Mouse (Mus musculus) heart, adult 2 months (tissue): Measurements from ENCODE around the gene Hipk4. TPM values are rescaled to one million over a fixed set of nuclear protein-coding genes. Genes with fewer than 3 reads are reported as not detected.
A peak's percentile ranks its signal among the peaks of the same experiment; 100 is the strongest.

Source experiments
- DNase-seq, 2 experiments: peaks; one replicate each; pipeline ENCODE4 v3.0.0; 2021
- H3K27ac ChIP-seq: fragments of 200-600 bp; 2 replicates; pipeline ENCODE4 v1.8.1; 2022
- H3K27me3 ChIP-seq: fragments of 200-500 bp; 2 replicates; pipeline ENCODE4 v1.6.1; 2012; ENCODE audit warnings: mild to moderate bottlenecking, low read length, inconsistent platforms, mixed read lengths; ENCODE audit not compliant: control insufficient read depth, insufficient read depth
- H3K36me3 ChIP-seq: fragments of 200-500 bp; 2 replicates; pipeline ENCODE4 v1.6.1; 2012; ENCODE audit warnings: low read length, inconsistent platforms; ENCODE audit not compliant: control insufficient read depth, insufficient read depth
- H3K4me1 ChIP-seq: fragments of 200-500 bp; 2 replicates; pipeline ENCODE4 v1.6.1; 2011; ENCODE audit warnings: low read length; ENCODE audit not compliant: control insufficient read depth, insufficient read depth
- H3K4me3 ChIP-seq: fragments of 200-600 bp; 2 replicates; pipeline ENCODE4 v1.8.1; 2022
- H3K79me2 ChIP-seq: fragments of 200-500 bp; replicated peaks from 2 replicates; pipeline ENCODE4 v1.6.1; 2012; ENCODE audit warnings: mild to moderate bottlenecking, inconsistent platforms, low read length, moderate library complexity, mixed read lengths; ENCODE audit not compliant: control insufficient read depth, insufficient read depth
- H3K9ac ChIP-seq: fragments of 200-500 bp; 2 replicates; pipeline ENCODE4 v1.6.1; 2012; ENCODE audit warnings: low read depth, mild to moderate bottlenecking, control low read depth, inconsistent platforms, low read length, mixed read lengths
- CTCF ChIP-seq: fragments of 200-600 bp; IDR thresholded peaks from 2 replicates; pipeline ENCODE4 v1.8.1; 2022; ENCODE audit warnings: antibody characterized with exemption, mild to moderate bottlenecking, moderate library complexity
- EP300 ChIP-seq: fragments of 200-500 bp; IDR thresholded peaks from 2 replicates; pipeline ENCODE4 v1.6.1; 2011; ENCODE audit warnings: low read depth, low read length, control low read depth; ENCODE audit not compliant: insufficient read depth
- POLR2A ChIP-seq: fragments of 200-500 bp; IDR thresholded peaks from 2 replicates; pipeline ENCODE4 v1.6.1; 2011; ENCODE audit warnings: mild to moderate bottlenecking, low read depth, low read length, control low read depth; ENCODE audit not compliant: insufficient read depth
- WGBS: fragments of 180-500 bp; shearing (Covaris S2); methylation state at CpG from one replicate; pipeline ENCODE4 v1.1.7; 2018; 5-methylcytosine and 5-hydroxymethylcytosine counted together
- intact Hi-C: fragments of 180-260 bp; cut with DNase I; formaldehyde crosslinking; loops from one replicate; pipeline ENCODE4 v1.15.1; 2025
- polyA plus RNA-seq: library from polyadenylated mRNA; depleted of rRNA; stranded (reverse); fragments of >200 nt; gene quantifications from 2 replicates; pipeline ENCODE4 v1.2.3, GENCODE M21; 2012
- total RNA-seq, 2 experiments: library from RNA; stranded (reverse); gene quantifications; 2 replicates each; pipeline ENCODE4 v1.2.3; 2021

Gene Hipk4
- total and polyA plus RNA-seq, 3 experiments, result 0.10 to 0.21 (median 0.14) TPM

DNA sequence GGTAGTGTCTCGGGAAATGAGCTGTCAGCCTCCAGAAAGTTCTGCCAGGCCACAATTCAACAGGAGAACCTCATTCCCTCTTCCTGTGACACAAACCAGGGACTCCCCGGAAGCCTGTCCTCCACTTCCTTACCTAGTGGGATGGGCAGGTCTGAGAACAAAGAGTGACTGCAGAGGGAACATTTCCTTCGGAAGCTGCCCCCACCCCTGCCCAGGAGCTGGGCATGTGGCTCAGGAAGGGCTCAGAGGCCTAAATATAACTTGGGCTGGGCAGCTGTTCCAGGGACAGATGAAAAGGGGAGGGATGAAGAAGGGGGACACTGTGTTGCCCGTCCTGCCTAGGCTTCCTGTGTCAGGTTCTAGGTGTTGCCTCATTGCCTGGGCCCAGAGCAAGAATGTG is 21.4 kb upstream of the Hipk4 start:
- Histone ChIP-seq H3K27me3 (no peaks in the 10 kb centered on the region), H3K4me3 (no peak overlapping the region), H3K27ac (peak overlapping the region; percentile 69), H3K36me3 (no peaks in the 10 kb centered on the region), H3K9ac (no peak overlapping the region), H3K79me2 (no peaks in the 10 kb centered on the region), H3K4me1 (peaks cover 4% of the 10 kb centered on the region)
- intact Hi-C loops, result loop anchor here (1.0 kb wide), 1 partner anchor 11 kb away; no protein-coding TSS in a partner anchor
- 19% methylated on average over 4 of the region's 4 CpGs for WGBS
- peak; percentile 47 to 64 for DNase-seq
- TF ChIP-seq CTCF (no peak), EP300 (peak; percentile 79)

GRCm38 (mm10) chr7:27506765-27507370 is 16.2 kb upstream of the Hipk4 start:
- Histone ChIP-seq H3K79me2 (no peaks in the 10 kb centered on the region), H3K4me3 (no peak overlapping the region), H3K27ac (peak overlapping the region; percentile 91), H3K27me3 (no peaks in the 10 kb centered on the region), H3K36me3 (no peaks in the 10 kb centered on the region), H3K9ac (no peak overlapping the region), H3K4me1 (peaks cover 2% of the 10 kb centered on the region)
- intact Hi-C loops, result loop anchor here (5.0 kb wide), 1 partner anchor 85 kb away; the partner anchor contains the start of gene Akt2
- DNase-seq, result no peak
- TF ChIP-seq CTCF (no peak), POLR2A (no peak), EP300 (no peak)
- 35% methylated on average over 9 of the region's 9 CpGs for WGBS

GRCm38 (mm10) chr7:27507711-27508647 is 15.1 kb upstream of the Hipk4 start:
- Histone ChIP-seq H3K36me3 (no peaks in the 10 kb centered on the region), H3K27me3 (no peaks in the 10 kb centered on the region), H3K79me2 (no peaks in the 10 kb centered on the region), H3K4me1 (peaks cover 2% of the 10 kb centered on the region; the same call in 1 of the 2 replicates), H3K4me3 (peak overlapping the region; percentile 64), H3K9ac (peak overlapping the region; percentile 65), H3K27ac (peak overlapping the region; percentile 91)
- intact Hi-C loops, result loop anchor here (2.0 to 5.0 kb wide), 3 partner anchors 17 to 84 kb away; partner anchors contain the start of gene Akt2
- TF ChIP-seq POLR2A (peak; percentile 92), EP300 (no peak), CTCF (peak; percentile 32)
- under 1% methylated on average over 54 of the region's 54 CpGs for WGBS
- peak; percentile 97 to 98 for DNase-seq

GRCm38 (mm10) chr7:27508648-27509005 is 14.4 kb upstream of the Hipk4 start:
- Histone ChIP-seq H3K27me3 (no peaks in the 10 kb centered on the region), H3K4me1 (peaks cover 2% of the 10 kb centered on the region; the same call in 1 of the 2 replicates), H3K36me3 (no peaks in the 10 kb centered on the region), H3K9ac (no peak overlapping the region), H3K27ac (peak overlapping the region; percentile 91), H3K4me3 (peak overlapping the region; percentile 64), H3K79me2 (no peaks in the 10 kb centered on the region)
- peak; percentile 59 to 72 for DNase-seq
- intact Hi-C loops, result loop anchor here (1.0 to 5.0 kb wide), 4 partner anchors 18 to 84 kb away; partner anchors contain the start of gene Akt2
- 17% methylated on average over 6 of the region's 6 CpGs for WGBS
- TF ChIP-seq POLR2A, result no peak
- TF ChIP-seq EP300, result peak; percentile 52; the same call in 1 of the 2 replicates
- peak; percentile 87 for TF ChIP-seq CTCF

GRCm38 (mm10) chr7:27510809-27511208 is 12.3 kb upstream of the Hipk4 start:
- H3K4me1 ChIP-seq, result peaks cover 2% of the 10 kb centered on the region; the same call in 1 of the 2 replicates
- intact Hi-C loops, result no loop called here
- 92% methylated on average over 2 of the region's 2 CpGs for WGBS
- H3K27me3 ChIP-seq, result no peaks in the 10 kb centered on the region
- no peak overlapping the region for H3K4me3 ChIP-seq
- H3K27ac ChIP-seq, result no peak overlapping the region
- TF ChIP-seq CTCF (no peak), POLR2A (no peak), EP300 (no peak)
- H3K9ac ChIP-seq, result no peak overlapping the region
- H3K36me3 ChIP-seq, result no peaks in the 10 kb centered on the region
- no peaks in the 10 kb centered on the region for H3K79me2 ChIP-seq
- DNase-seq, result no peak
